ENCODE assay signal across 16 mouse cellular contexts in the genomic region with DNA sequence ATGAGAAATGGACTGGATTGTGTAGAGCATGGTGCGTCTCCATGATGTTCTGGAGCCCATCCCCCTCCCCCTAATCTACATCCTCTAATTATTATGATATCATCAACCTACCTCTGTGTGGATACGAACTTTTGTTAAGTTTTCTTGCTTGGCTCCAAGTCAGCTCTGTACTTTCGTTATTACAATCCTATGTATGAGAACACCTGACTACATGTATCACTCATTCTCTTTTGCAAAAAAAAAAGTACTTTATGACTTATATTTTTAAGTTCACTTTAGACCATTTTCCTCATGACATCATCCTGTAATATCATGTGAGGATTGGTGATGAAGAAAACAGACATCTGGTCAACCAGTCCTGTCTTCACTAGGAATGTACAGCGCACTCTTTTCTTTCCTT.
DNase-seq lines count a peak whose midpoint lies in the region; ATAC-seq and TF ChIP-seq lines count a peak whose summit lies in the region.
"Had no signal": no experiment of that assay in that cellular context is flagged by ENCODE, and none has a peak within 500 bp of the region (broad histone marks: within the 10 kb centered on the region; RNA-seq: fewer than 3 reads in every experiment).

No protein-coding gene starts in this region.

- H3K9ac ChIP-seq in CH12.LX (ENCODE audit: insufficient read depth, low read depth), result no peak overlapping the region

- peak; percentile 10 for DNase-seq in CH12.LX (ENCODE audit: extremely low read depth)
- DNase-seq in induced T-regulatory cell, adult 2 months (ENCODE audit: low read depth), result peak; percentile 17
- no peak for DNase-seq in right cerebral cortex, adult 18-20 months
- DNase-seq: adrenal gland, adult 8-10 months; adrenal gland, postnatal 10 days; adrenal gland, postnatal 25 days; B cell, adult 2 months; cerebellum, adult 11 months; cerebellum, adult 11-12 months; cerebellum, adult 18-20 months; cerebellum, adult 2 months had no signal

- no peak for TF ChIP-seq RAD21 in CH12.LX (IDR thresholded peaks at IDR 0.05; ENCODE audit: low read depth, low read length)

- H3K27ac ChIP-seq in CH12.LX (ENCODE audit: insufficient read depth, low read depth), result no peak overlapping the region

- TF ChIP-seq CTCF in CH12.LX (conservative IDR thresholded peaks at IDR 0.05 in 1 of 2, IDR thresholded peaks at IDR 0.05 in 1 of 2; ENCODE audit: low read depth in 2 of 2, low read length in 2 of 2), result no peak

- H3K4me2 ChIP-seq in CH12.LX (ENCODE audit: insufficient read depth, low read depth, poor library complexity, severe bottlenecking), result no peak overlapping the region

- H3K27me3 ChIP-seq in CH12.LX (replicated peaks), result peaks cover 4% of the 10 kb centered on the region
- H3K27me3 ChIP-seq: Patski had no signal

- in situ Hi-C loops in CH12.LX (cut with MboI; ENCODE audit: low pct_ligation_motif_present, low pct_unique_long_range_greater_than_20kb, low sequenced_read_pairs), result loop anchor here (25.0 kb wide), 1 partner anchor 231 kb away; no protein-coding TSS in a partner anchor

- no peak overlapping the region for H3K4me3 ChIP-seq in CH12.LX (replicated peaks in 1 of 3; ENCODE audit: low read depth in 2 of 3, low read length in 2 of 3, poor library complexity in 1 of 3)

- peaks cover 12 to 28% of the 10 kb centered on the region in 2 experiments for H3K4me1 ChIP-seq in CH12.LX (ENCODE audit: control insufficient read depth in 1 of 2, insufficient read depth in 2 of 2)

- ATAC-seq in erythroid progenitor cell, adult 5-6 weeks (replicated peaks; ENCODE audit: low FRiP score, poor library complexity, severe bottlenecking), result no peak
- ATAC-seq: activated CD4-positive, CD25-positive, alpha-beta regulatory T cell, adult 4 months; CD4-positive, CD25-positive, alpha-beta regulatory T cell, adult 4 months; Patski had no signal

- no peak for TF ChIP-seq POLR2A in CH12.LX (IDR thresholded peaks at IDR 0.05; ENCODE audit: low read depth, low read length)

- dilution Hi-C loops in CH12.LX (cut with MboI; ENCODE audit: extremely low pct_ligation_motif_present, extremely low pct_unique_long_range_greater_than_20kb, low sequenced_read_pairs), result no loop called here

- H3K9me3 ChIP-seq in CH12.LX (replicated peaks; ENCODE audit: low read length), result no peaks in the 10 kb centered on the region

- no peaks in the 10 kb centered on the region for H3K79me2 ChIP-seq in CH12.LX (replicated peaks; ENCODE audit: control insufficient read depth, extremely low read depth, insufficient read depth, poor library complexity, severe bottlenecking)

- H3K36me3 ChIP-seq in CH12.LX (replicated peaks in 1 of 2; ENCODE audit: control insufficient read depth in 1 of 2, insufficient read depth in 1 of 2, low read length in 1 of 2), result no peaks in the 10 kb centered on the region
- H3K36me3 ChIP-seq: G1E had no signal

- peak; percentile 86 for TF ChIP-seq EP300 in CH12.LX (IDR thresholded peaks at IDR 0.05; ENCODE audit: low read length)

TF ChIP-seq in CH12.LX, 34 proteins besides CTCF, POLR2A, EP300 and RAD21:
- TF ChIP-seq RCOR1 (conservative IDR thresholded peaks at IDR 0.05; ENCODE audit: low read depth, low read length), result peak; percentile 49; the same call in 1 of the 2 replicates
- TF ChIP-seq IRF4 (IDR thresholded peaks at IDR 0.05; ENCODE audit: low read depth, low read length), result peak; percentile 86
- peak; percentile 84 for TF ChIP-seq ZNF384 (IDR thresholded peaks at IDR 0.05; ENCODE audit: low read depth, low read length)
- TF ChIP-seq ETS1 (conservative IDR thresholded peaks at IDR 0.05; ENCODE audit: low read depth, low read length), result peak; percentile 48; the same call in 1 of the 2 replicates
- no peak for TF ChIP-seq KAT2A (IDR thresholded peaks at IDR 0.05; ENCODE audit: insufficient replicate concordance, low read length)
- TF ChIP-seq BHLHE40 (IDR thresholded peaks at IDR 0.05; ENCODE audit: low read depth, low read length), result peak; percentile 67
- TF ChIP-seq JUND (conservative IDR thresholded peaks at IDR 0.05; ENCODE audit: low read depth, low read length), result peak; percentile 85
- peak; percentile 85 for TF ChIP-seq JUN (IDR thresholded peaks at IDR 0.05; ENCODE audit: insufficient read depth, low read depth, low read length)
- TF ChIP-seq TCF12 (IDR thresholded peaks at IDR 0.05; ENCODE audit: low read depth, low read length), result peak; percentile 44; the same call in 1 of the 2 replicates
- no peak for TF ChIP-seq HCFC1 (IDR thresholded peaks at IDR 0.05; ENCODE audit: low read depth, low read length)
